Mouse (Mus musculus): ENCODE measurements around the gene Coro1c. TPM values are rescaled to one million over a fixed set of nuclear protein-coding genes. Genes with fewer than 3 reads are reported as not detected.

Coro1c gene
- polyA plus RNA-seq, 1 experiment, result 19.9 TPM

DNA sequence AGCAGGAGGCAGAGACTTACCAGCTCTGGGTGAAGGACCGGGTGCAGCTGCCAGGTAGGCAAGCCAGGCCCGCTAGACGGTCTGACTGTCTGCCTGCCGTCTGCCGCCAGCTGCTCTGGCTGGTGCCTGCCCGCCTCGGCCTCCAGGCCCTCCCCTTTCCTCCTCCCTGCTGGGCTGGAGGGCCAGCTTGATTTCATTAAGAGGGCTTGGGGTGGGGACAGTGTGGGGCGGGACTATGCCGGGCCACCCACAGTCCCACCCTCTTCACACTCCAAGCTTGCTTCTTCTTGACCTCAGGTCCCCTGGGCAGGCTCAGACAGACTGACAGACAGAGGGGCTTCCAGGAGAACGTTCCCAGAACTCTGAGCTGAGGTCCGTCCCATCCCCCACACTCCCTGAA, 108.3 kb downstream of the Coro1c start, which contains the start of gene Tmem119:
Gene Tmem119 (minus strand): TSS at position 237 of the 400 bp plus-strand sequence.
- Histone ChIP-seq H3K4me1 (ENCODE audit: control insufficient read depth, insufficient read depth, insufficient read length, low read length) (no peaks in the 10 kb centered on the region), H3K27ac (replicated peaks; ENCODE audit: low read depth, low read length) (no peak within 1 kb of the TSS), H3K4me3 (ENCODE audit: insufficient read depth, low read depth, low read length) (peak within 1 kb of the TSS; percentile 34)

DNA sequence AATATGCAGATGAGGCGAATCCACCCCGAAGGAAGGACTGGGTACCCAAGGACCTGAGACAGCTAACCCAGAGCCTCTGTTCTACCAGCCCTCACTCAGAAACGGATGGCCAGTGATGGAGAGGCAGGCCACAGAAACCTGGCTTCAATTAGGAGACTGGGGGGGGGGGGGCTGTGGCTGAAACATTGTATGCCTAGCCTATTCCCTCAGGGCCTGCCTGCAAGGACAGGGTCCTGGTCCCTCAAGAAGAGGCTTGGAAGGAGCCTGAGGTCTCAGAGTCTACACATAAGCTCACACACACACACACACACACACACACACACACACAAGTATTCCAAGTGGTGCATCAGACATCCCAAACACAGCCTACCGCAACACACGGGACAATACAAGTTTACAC, 108.9 kb downstream of the Coro1c start:
- no peak overlapping the region for H3K27ac ChIP-seq (replicated peaks; ENCODE audit: low read depth, low read length)
- no peaks in the 10 kb centered on the region for H3K4me1 ChIP-seq (ENCODE audit: control insufficient read depth, insufficient read depth, insufficient read length, low read length)
- peak overlapping the region; percentile 34 for H3K4me3 ChIP-seq (ENCODE audit: insufficient read depth, low read depth, low read length)

DNA sequence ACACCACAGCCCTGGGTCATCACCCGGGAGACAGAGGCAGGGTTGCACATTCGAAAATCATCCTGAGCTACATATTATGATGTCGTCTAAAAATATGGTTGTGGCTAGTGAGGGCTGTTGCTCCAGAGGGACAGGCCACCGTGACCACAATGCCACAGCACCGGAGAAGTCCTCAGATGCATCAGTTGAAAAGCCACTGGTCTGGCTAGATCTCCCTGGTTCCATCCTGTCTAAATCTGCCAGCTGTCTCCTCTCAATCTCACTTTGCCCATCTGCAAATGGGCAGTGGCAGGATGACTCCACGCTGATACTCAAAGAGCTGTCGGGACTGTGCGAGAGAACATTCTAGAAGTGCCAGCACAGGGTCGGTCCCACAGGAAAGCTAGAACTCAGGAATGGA, 110.0 kb downstream of the Coro1c start:
- Histone ChIP-seq H3K4me3 (ENCODE audit: insufficient read depth, low read depth, low read length) (peak overlapping the region; percentile 16; the same call in 1 of the 2 replicates), H3K27ac (replicated peaks; ENCODE audit: low read depth, low read length) (no peak overlapping the region), H3K4me1 (ENCODE audit: control insufficient read depth, insufficient read depth, insufficient read length, low read length) (no peaks in the 10 kb centered on the region)

DNA sequence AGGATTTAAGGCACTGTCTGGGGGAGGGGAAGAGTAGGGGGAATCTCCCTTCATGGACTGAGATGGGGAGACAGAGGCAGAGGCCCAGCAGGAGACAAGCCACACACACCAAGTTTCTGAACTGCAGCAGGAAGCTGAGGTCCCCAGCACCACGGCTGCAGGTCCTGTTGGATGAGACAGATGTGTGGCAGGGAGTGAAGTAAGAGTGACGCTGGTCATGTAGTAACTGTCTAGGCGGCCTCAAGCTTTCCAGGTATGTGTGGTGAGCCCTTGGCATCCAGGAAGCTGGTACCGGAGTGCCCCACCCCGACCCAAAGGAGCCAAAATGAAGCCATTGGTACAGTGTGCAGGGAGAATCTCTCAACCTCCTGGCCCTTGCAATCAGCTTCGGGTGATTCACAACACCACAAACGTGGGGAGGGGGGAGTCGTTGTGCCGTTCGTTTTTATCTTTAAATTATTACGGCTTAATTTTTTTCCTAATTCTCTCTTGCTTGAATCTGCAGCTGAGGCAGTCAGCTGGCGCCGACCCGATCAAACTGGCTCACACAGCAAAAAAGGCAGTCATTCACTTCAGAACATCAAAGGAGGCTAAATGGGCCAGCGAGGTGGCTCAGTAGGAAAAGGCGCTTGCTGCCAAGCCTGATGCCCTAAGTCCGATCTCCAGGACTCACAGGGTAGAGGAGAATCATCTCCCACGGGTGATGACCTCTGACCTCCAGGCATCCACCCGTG, 111.2 kb downstream of the Coro1c start:
- Histone ChIP-seq H3K4me3 (ENCODE audit: insufficient read depth, low read depth, low read length) (no peak overlapping the region), H3K27ac (replicated peaks; ENCODE audit: low read depth, low read length) (no peak overlapping the region), H3K4me1 (ENCODE audit: control insufficient read depth, insufficient read depth, insufficient read length, low read length) (no peaks in the 10 kb centered on the region)

DNA sequence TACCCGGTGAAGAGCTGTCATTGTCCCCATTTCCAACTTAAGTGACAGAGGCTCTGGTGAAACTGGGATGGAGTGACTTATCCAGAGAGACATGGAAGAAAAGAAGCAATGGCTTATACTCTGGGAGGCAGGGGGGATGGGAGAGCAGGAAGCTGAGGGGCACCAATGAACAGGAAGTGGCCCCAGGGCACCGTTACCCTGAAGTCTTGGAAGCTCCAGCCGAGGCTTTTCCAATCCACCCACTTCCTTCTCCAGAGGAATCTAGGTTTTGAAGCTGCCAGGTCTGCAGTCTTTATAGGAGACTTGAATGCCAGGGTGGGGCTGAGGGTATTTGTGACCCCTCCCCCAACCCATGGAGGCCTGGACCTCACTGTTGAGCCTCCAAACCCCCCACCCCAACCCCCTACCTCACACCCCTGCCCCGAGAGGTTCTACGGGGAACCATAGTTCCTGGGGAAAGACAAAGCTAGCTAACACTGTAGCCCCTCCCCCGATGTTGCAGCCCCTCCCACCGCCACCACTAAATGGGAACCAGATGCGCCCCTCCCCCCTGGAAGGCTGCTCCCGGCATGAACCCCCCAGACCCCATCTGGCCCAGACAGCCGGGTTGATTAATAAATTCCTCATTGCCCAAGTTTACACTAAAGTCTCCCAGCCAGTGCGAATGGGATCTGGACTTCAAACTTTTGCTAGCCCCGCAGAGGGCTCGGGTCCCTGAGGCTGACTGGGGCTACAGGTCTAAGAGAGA, 112.0 kb downstream of the Coro1c start:
- no peaks in the 10 kb centered on the region for H3K4me1 ChIP-seq (ENCODE audit: control insufficient read depth, insufficient read depth, insufficient read length, low read length)
- H3K4me3 ChIP-seq (ENCODE audit: insufficient read depth, low read depth, low read length), result no peak overlapping the region
- H3K27ac ChIP-seq (replicated peaks; ENCODE audit: low read depth, low read length), result no peak overlapping the region

Other genes starting within 250 kb of the Coro1c start
- not detected in 2 replicates for gene 1700069L16Rik, start 184.0 kb downstream of the Coro1c start, polyA plus RNA-seq (2012; ENCODE audit: insufficient read depth, insufficient read length, missing spikeins)
- 4.2 and 4.4 TPM in 2 replicates for gene Ficd, start 173.0 kb downstream of the Coro1c start, polyA plus RNA-seq (2012; ENCODE audit: insufficient read depth, insufficient read length, missing spikeins)
- gene Sart3, start 136.2 kb downstream of the Coro1c start, polyA plus RNA-seq (2012; ENCODE audit: insufficient read depth, insufficient read length, missing spikeins), result 5.9 and 11.4 TPM in 2 replicates
- gene Iscu, start 136.0 kb downstream of the Coro1c start, polyA plus RNA-seq (2012; ENCODE audit: insufficient read depth, insufficient read length, missing spikeins), result 426 and 447 TPM in 2 replicates
- gene Tmem119, start 108.2 kb downstream of the Coro1c start, polyA plus RNA-seq (2012; ENCODE audit: insufficient read depth, insufficient read length, missing spikeins), result 0.83 and 1.5 TPM in 2 replicates
- 5.5 and 6.0 TPM in 2 replicates for gene Selplg, start 76.1 kb downstream of the Coro1c start, polyA plus RNA-seq (2012; ENCODE audit: insufficient read depth, insufficient read length, missing spikeins)
- gene Ssh1, start 85.1 kb upstream of the Coro1c start, polyA plus RNA-seq (2012; ENCODE audit: insufficient read depth, insufficient read length, missing spikeins), result 6.2 and 11.7 TPM in 2 replicates
- not detected in 2 replicates for gene Dao, start 94.9 kb upstream of the Coro1c start, polyA plus RNA-seq (2012; ENCODE audit: insufficient read depth, insufficient read length, missing spikeins)
- 5.3 and 6.4 TPM in 2 replicates for gene Usp30, start 156.7 kb upstream of the Coro1c start, polyA plus RNA-seq (2012; ENCODE audit: insufficient read depth, insufficient read length, missing spikeins)
- not detected in 2 replicates for gene Svop, start 182.8 kb upstream of the Coro1c start, polyA plus RNA-seq (2012; ENCODE audit: insufficient read depth, insufficient read length, missing spikeins)
- gene Alkbh2, start 219.5 kb upstream of the Coro1c start, polyA plus RNA-seq (2012; ENCODE audit: insufficient read depth, insufficient read length, missing spikeins), result 4.3 and 5.6 TPM in 2 replicates
- gene Ung, start 221.6 kb upstream of the Coro1c start, polyA plus RNA-seq (2012; ENCODE audit: insufficient read depth, insufficient read length, missing spikeins), result 4.4 and 5.2 TPM in 2 replicates
- 235 and 250 TPM in 2 replicates for gene Acacb, start 237.8 kb upstream of the Coro1c start, polyA plus RNA-seq (2012; ENCODE audit: insufficient read depth, insufficient read length, missing spikeins)

All from brown adipose tissue, adult 24 weeks (tissue).